Mouse (Mus musculus) ES-CJ7 (cell line): ENCODE measurements at regions not wholly inside any gene's neighbourhood (a gene's known extent, or its start where the extent isn't known, plus 50 kb on each side); places are given as distances from the start of the nearest gene placed in this dataset.

Experiments used
- DNase-seq: peaks from one replicate; pipeline ENCODE4 v3.0.0; 2011; ENCODE audit warnings: low read depth, low spot score

GRCm38 (mm10) chr11:64776691-64777090 lies 202.1 kb upstream of the Elac2 start:
- no peak for DNase-seq

GRCm38 (mm10) chr11:64800246-64801121 lies 178.4 kb upstream of the Elac2 start:
- DNase-seq, result no peak

DNA sequence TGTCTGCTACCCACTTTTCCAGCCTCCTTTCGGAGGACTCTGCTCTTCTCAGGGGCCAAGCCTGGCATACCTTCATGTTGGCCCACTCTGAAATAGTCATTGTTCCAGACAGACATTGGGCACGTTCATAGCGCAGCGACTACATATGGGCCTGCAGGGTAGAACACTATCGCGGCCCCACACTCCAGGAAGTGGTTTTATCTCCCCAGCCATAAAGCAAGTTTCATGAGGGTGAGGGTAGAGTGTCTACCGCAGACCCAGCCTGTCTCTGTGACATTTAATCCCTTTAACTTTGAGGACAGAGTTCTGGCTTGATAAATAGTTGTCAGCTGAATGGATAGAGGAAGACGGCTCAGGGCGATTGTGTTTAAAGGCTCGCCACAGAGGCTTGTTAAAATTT lies 177.5 kb upstream of the Elac2 start:
- no peak for DNase-seq

GRCm38 (mm10) chr11:64805567-64805966 lies 173.3 kb upstream of the Elac2 start:
- DNase-seq, result peak; percentile 8

DNA sequence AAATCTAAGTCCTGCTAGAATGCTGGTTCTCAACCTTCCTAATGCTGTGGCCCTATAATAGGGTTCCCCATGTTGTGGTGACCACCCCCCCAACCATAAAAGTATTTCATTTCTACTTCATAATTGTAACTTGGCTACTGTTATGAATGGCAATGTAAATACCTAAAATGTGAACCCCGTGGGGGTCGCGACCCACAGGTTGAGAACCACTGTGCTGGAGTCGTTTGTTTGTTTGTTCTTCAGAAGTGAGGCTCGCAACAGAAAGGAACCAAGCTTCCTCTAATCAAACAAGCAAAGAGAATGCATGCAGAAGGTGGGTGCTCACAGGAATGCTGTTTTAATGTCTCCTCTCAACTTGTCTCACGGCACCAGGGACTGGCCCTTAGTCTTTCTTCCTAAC lies 166.4 kb upstream of the Elac2 start:
- DNase-seq, result no peak

DNA sequence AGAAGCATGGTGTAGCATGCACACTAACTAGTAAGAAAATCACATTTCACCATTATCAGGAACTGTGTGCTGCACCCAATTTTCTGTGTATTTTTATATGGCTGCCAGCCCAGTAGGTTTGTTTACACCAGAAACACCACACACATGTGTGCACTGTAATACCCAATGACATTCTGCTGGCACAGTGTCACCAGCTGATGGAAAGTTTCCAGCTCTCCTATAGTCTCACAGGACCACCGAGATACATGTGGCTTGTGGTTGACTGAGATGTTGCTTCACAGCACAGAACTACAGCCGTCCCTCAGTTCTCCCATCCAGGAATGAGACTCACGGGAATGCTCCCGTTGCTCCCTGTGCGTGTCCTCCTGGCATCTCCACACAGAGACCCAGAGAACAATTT lies 149.4 kb upstream of the Elac2 start:
- no peak for DNase-seq

DNA sequence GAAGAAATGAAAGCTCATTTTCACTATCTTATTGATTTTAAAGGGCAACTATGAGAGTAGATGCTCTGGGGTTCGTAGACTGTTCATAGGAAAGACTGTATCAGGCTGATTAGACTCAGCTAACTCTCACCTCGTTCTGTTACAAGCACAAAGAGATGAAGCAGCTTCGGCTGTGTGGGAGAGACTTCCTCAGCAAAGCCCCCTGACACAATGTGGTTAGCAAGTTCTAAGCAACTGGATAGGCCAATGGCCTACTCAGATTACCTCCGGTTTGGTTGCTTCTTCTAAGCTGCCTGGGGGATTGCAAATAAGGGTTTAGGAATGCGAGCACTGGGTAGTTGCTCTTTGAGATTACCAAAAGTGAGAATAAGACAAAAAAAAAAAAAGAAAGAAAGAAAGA lies 146.4 kb upstream of the Elac2 start:
- DNase-seq, result no peak

DNA sequence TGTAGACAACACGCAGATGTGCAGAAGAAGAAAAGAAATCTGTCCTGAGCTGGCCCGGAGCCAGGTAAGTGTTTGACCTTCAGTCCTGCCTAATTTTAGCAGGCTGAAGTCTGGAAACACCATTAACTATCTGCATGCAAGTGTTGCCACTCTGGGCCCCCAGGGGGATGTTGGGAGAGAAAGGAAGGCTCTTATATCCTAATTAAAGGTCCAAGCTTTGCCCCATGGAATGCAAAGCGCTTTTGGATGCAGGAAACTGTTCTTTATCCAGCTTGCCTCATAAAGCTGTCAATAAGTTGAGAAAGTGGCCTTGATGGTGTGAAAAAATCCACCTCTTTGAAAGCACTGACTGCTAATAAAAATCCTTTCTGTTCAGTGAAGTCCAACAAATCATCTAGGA lies 145.1 kb upstream of the Elac2 start:
- DNase-seq, result no peak

DNA sequence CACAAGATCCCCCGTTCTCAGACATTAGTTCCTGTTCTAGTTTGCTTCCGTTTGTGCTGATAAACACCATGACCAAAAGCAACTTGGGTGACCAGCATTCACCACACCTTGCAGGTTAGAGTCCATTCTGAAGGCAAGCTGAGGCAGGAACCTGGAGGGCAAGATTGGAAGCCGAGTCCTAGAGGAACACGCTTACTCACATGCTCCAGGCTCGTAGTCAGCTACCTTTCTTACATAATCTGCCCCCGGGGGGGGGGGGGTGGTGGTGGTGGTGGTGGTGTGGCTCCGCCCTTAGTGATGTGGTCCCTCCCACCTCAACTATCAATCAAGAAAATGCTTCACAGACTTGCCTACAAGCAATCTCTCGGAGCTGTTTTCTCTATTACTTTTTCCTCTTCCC lies 142.1 kb upstream of the Elac2 start:
- no peak for DNase-seq

DNA sequence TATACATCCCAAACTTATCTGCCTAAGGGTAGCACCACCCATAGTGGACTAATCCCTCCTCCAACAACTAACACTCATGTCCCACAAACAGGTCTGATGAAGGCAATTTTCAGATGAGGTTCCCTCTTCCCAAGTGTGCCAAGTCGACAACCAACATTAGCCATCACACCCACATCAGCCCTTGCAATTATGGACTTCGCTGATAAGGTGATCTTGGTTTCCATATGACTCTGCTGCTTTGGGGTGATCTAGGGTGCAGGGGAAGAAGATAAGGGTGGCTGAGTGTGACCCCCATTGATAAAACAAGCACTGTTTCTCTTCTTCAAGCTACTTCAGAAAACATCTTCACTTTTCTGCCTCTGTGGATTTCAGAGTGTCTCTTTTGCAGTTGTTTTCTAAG lies 137.7 kb upstream of the Elac2 start:
- no peak for DNase-seq

- DNase-seq, result no peak
These were observed 135.9 kb upstream of the Elac2 start for GRCm38 (mm10) chr11:64842775-64843530.

DNA sequence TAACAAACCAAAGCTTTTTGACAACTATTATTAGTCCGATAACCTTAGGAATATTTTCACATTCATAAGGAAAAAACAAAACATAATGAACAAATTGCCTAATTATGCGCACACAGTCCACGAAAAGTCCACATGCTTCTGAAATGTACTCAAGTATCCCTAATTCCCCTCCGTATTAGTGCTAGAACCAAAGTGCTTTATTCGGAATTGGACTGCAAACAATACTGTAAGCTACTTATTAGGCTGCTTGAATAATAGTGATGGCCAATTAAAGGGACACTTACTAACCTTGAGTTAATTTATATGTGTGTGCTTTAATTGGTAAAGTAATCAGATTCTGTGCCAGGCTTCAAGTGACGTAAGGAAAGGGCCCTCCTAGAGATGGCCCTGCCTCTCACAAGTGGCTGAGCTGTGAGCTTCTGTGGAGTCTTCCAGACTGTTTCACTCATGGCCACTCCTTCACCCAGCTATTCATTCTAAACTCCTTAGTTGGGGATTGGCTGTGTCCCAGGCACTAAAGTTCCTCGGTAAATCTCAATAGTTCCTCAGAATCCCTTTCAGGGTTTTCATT lies 132.2 kb upstream of the Elac2 start:
- DNase-seq, result no peak

- no peak for DNase-seq
These were observed 119.2 kb upstream of the Elac2 start for GRCm38 (mm10) chr11:64859636-64860035.

DNA sequence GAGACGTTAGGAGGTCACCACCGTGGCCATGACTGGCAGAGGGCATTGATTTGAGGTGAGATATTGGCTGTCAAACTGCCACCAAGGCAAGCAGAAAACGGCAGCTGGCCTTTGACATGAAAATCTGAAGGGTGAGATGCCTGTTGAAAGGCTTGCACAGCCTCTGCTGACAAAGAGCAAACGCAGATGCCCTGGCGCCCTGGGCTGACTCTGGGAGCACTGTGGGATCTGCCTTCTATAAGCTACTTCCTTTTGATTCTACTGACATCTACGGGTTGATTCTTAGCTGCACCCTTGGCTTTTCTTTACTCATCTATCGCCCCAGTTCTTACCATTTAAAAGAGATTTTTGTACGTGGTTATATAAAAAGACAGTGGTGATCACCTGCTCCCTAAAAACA lies 98.2 kb upstream of the Elac2 start:
- no peak for DNase-seq

DNA sequence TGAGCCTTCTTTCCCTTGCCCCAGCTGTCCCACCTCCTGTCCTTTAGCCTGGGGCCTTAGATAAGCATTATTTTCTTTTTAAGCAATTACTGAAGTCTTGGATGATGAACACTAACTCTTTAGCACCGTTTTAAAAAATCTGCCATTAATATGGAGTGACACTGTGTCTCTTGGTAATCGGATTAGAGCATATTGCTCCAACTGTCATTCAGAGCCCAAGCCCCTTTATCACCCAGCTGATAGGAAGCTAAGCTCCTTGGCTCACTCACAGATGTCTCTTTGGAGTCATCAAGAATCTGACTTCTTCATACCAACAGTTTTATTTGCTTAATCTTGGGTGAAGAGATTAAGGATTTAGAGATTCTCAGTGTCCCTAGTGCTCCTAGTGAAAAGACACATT lies 94.3 kb upstream of the Elac2 start:
- DNase-seq, result no peak

- DNase-seq, result no peak
These were observed 89.4 kb upstream of the Elac2 start for GRCm38 (mm10) chr11:64889335-64890020.

GRCm38 (mm10) chr11:64890776-64891175 lies 88.1 kb upstream of the Elac2 start:
- DNase-seq, result peak; percentile 68

DNA sequence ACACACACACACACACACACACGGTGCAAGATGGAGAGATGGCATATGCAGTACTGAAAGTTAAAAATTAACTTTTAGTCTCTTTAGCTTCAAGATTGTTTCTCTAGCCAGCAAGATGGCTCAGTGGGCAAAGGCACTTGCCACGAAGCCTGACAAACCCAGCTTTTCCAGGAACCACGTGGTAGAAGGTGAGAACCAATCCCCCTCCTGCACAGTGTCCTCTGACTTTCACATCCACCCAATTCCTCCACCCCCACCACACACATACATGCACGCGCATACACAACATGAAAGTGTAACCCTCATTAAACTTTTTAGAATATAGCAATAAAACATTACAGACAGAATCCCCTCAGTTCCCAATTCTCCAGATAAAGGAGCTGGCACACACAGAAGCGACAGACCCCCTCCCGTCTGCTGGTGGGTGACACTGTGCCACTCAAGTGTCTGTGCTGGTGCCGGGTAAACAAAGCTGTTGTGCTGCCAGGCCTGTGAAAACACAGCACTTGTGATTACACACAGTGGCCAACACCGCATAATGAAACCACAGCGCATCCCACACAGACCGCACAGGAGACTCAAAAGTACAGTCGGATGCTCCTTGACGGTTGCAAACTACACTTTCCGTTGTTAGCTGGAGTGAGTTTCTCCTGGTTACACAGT lies 82.9 kb upstream of the Elac2 start:
- no peak for DNase-seq

DNA sequence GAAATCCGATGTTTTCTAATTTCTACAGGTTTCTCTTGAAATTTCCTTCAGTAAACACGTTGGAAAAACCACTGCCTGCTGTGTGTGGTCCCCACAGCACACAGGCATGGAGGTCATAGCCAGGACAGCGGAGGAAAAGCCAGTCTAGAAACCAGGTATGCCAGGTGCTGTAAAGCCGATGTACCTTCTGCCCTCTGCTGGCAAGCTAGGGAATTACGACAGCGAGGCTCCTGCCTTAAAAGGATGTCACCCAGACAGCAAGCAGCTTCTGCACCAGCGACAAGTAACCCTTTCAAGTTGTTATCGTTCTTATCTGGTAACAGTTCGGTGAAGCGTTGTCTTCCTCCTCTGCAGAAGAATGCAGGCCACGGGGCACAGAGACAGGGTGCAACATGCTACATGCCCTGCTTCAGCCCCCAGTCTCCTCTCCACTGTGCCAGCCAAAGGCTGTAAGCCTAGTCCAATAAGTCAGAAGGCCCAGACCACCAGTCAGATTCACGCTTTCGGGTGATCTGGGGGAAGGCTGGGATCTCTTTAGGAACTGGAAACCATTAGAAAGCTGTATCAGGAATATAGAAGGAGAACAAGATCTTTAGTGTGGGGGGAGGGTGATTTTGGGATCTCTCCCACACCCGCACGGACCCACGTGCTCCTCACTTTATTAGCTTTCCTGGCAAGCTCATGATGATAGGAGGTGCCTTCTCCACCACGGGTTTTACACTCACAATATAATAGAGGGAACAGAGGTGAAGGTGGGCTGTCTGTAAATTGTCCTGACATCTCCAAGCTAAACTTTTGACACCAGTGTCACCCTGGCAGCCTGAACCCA lies 79.9 kb upstream of the Elac2 start:
- DNase-seq, result peak; percentile 78

GRCm38 (mm10) chr11:64899587-64900278 lies 79.1 kb upstream of the Elac2 start:
- DNase-seq, result no peak
